14 mouse cellular contexts compared by ENCODE assay signal in genomic region chr7:99518954-99519644, GRCm38 (mm10). TPM values are rescaled to one million over a fixed set of nuclear protein-coding genes. Genes with fewer than 3 reads are reported as not detected.
A peak's percentile ranks its signal among the peaks of the same experiment; 100 is the strongest.
DNase-seq lines count a peak whose midpoint lies in the region; ATAC-seq and TF ChIP-seq lines count a peak whose summit lies in the region.
"Had no signal": no experiment of that assay in that cellular context is flagged by ENCODE, and none has a peak within 500 bp of the region (broad histone marks: within the 10 kb centered on the region; RNA-seq: fewer than 3 reads in every experiment).

No protein-coding gene starts in this region.

- H3K4me2 ChIP-seq in kidney, embryonic 14.5 days (replicated peaks; ENCODE audit: low read depth, low read length) = no peak overlapping the region
- no peak overlapping the region for H3K4me2 ChIP-seq in CH12.LX (ENCODE audit: insufficient read depth, low read depth, poor library complexity, severe bottlenecking)
- H3K4me2 ChIP-seq in neural tube, embryonic 15.5 days = no peak overlapping the region

- H3K27me3 ChIP-seq in kidney, embryonic 14.5 days (ENCODE audit: control insufficient read depth, insufficient read depth, low read length) = no peaks in the 10 kb centered on the region
- no peaks in the 10 kb centered on the region for H3K27me3 ChIP-seq in CH12.LX (replicated peaks)
- no peaks in the 10 kb centered on the region for H3K27me3 ChIP-seq in neural tube, embryonic 15.5 days (replicated peaks)

- dilution Hi-C loops in CH12.LX (cut with MboI; ENCODE audit: extremely low pct_ligation_motif_present, extremely low pct_unique_long_range_greater_than_20kb, low sequenced_read_pairs) = no loop called here

- in situ Hi-C loops in CH12.LX (cut with MboI; ENCODE audit: low pct_ligation_motif_present, low pct_unique_long_range_greater_than_20kb, low sequenced_read_pairs) = no loop called here

- no peak for TF ChIP-seq POLR2A in CH12.LX (IDR thresholded peaks at IDR 0.05; ENCODE audit: low read depth, low read length)
- no peak for TF ChIP-seq POLR2A in embryonic fibroblast, embryonic 13.5 days (IDR thresholded peaks at IDR 0.05; ENCODE audit: low read depth, low read length)

- no peak overlapping the region for H3K9ac ChIP-seq in kidney, embryonic 14.5 days (ENCODE audit: low read depth, low read length)
- H3K9ac ChIP-seq in CH12.LX (ENCODE audit: insufficient read depth, low read depth) = no peak overlapping the region
- no peak overlapping the region for H3K9ac ChIP-seq in neural tube, embryonic 15.5 days (replicated peaks)

- TF ChIP-seq CTCF in CH12.LX (conservative IDR thresholded peaks at IDR 0.05 in 1 of 2, IDR thresholded peaks at IDR 0.05 in 1 of 2; ENCODE audit: low read depth in 2 of 2, low read length in 2 of 2) = no peak
- no peak for TF ChIP-seq CTCF in embryonic fibroblast, embryonic 13.5 days (IDR thresholded peaks at IDR 0.05; ENCODE audit: borderline replicate concordance, insufficient read depth, low read length)

- no peak for TF ChIP-seq RAD21 in CH12.LX (IDR thresholded peaks at IDR 0.05; ENCODE audit: low read depth, low read length)

- no peaks in the 10 kb centered on the region for H3K79me2 ChIP-seq in CH12.LX (replicated peaks; ENCODE audit: control insufficient read depth, extremely low read depth, insufficient read depth, poor library complexity, severe bottlenecking)

- 53% methylated on average over 4 of the region's 4 CpGs for WGBS in kidney, embryonic 14.5 days
- 76% methylated on average over 4 of the region's 4 CpGs for WGBS in neural tube, embryonic 15.5 days

- no peak for ATAC-seq in kidney, embryonic 14.5 days (ENCODE audit: low FRiP score, low TSS enrichment)
- ATAC-seq in neural tube, embryonic 15.5 days (ENCODE audit: low FRiP score) = no peak

- H3K4me3 ChIP-seq in kidney, embryonic 14.5 days (ENCODE audit: low read length) = no peak overlapping the region
- H3K4me3 ChIP-seq in CH12.LX (replicated peaks in 1 of 3; ENCODE audit: low read depth in 2 of 3, low read length in 2 of 3, poor library complexity in 1 of 3) = no peak overlapping the region
- H3K4me3 ChIP-seq in embryonic fibroblast, embryonic 13.5 days (ENCODE audit: insufficient read depth, low read length) = no peak overlapping the region
- no peak overlapping the region for H3K4me3 ChIP-seq in neural tube, embryonic 15.5 days (replicated peaks)

- H3K27ac ChIP-seq in kidney, embryonic 14.5 days (ENCODE audit: low read depth, low read length) = peak overlapping the region; percentile 26; the same call in 1 of the 2 replicates
- H3K27ac ChIP-seq in CH12.LX (ENCODE audit: insufficient read depth, low read depth) = no peak overlapping the region
- H3K27ac ChIP-seq in embryonic fibroblast, embryonic 13.5 days (ENCODE audit: insufficient read depth, low read length) = peak overlapping the region; percentile 57; the same call in 1 of the 2 replicates
- no peak overlapping the region for H3K27ac ChIP-seq in neural tube, embryonic 15.5 days (replicated peaks)

- no peaks in the 10 kb centered on the region for H3K4me1 ChIP-seq in kidney, embryonic 14.5 days (ENCODE audit: control insufficient read depth, insufficient read depth, low read length)
- peaks cover 0 to 3% of the 10 kb centered on the region in 2 experiments; a peak in 1 of 4 replicates for H3K4me1 ChIP-seq in CH12.LX (ENCODE audit: control insufficient read depth in 1 of 2, insufficient read depth in 2 of 2)
- no peaks in the 10 kb centered on the region; the same call in 1 of the 2 replicates for H3K4me1 ChIP-seq in embryonic fibroblast, embryonic 13.5 days (ENCODE audit: control insufficient read depth, insufficient read depth, low read length)
- no peaks in the 10 kb centered on the region for H3K4me1 ChIP-seq in neural tube, embryonic 15.5 days

- TF ChIP-seq EP300 in CH12.LX (IDR thresholded peaks at IDR 0.05; ENCODE audit: low read length) = no peak

- H3K9me3 ChIP-seq in kidney, embryonic 14.5 days (ENCODE audit: control insufficient read depth, low read length) = no peaks in the 10 kb centered on the region
- H3K9me3 ChIP-seq in CH12.LX (replicated peaks; ENCODE audit: low read length) = no peaks in the 10 kb centered on the region
- H3K9me3 ChIP-seq in neural tube, embryonic 15.5 days (replicated peaks) = no peaks in the 10 kb centered on the region

- DNase-seq in kidney, adult 8-10 months = no peak
- no peak for DNase-seq in CH12.LX (ENCODE audit: extremely low read depth)
- DNase-seq in lung, postnatal 4 days = peak; percentile 47 to 54
- DNase-seq in right cerebral cortex, postnatal 14 days = no peak
- no peak for DNase-seq in right cerebral cortex, postnatal 36 days (ENCODE audit: low spot score in 2 of 2)
- DNase-seq: adrenal gland, adult 8-10 months; heart, postnatal 36 days; midbrain, embryonic 14.5 days; right cerebral cortex, postnatal 4 days; thymus, adult 18-20 months had no signal

- no peaks in the 10 kb centered on the region for H3K36me3 ChIP-seq in kidney, embryonic 14.5 days (ENCODE audit: control insufficient read depth, insufficient read depth, low read length)
- H3K36me3 ChIP-seq in CH12.LX (replicated peaks in 1 of 2; ENCODE audit: control insufficient read depth in 1 of 2, insufficient read depth in 1 of 2, low read length in 1 of 2) = peaks cover 0 to 2% of the 10 kb centered on the region in 2 experiments
- no peaks in the 10 kb centered on the region for H3K36me3 ChIP-seq in neural tube, embryonic 15.5 days

TF ChIP-seq in CH12.LX, 34 proteins besides CTCF, POLR2A, EP300 and RAD21:
- TF ChIP-seq MAFK (IDR thresholded peaks at IDR 0.05; ENCODE audit: insufficient replicate concordance, low read length) (peak; percentile 16; the same call in 1 of the 2 replicates), USF2 (conservative IDR thresholded peaks at IDR 0.05; ENCODE audit: low read depth, low read length) (no peak)

RNA-seq across cellular contexts. Expression of gene Arrb1, which starts 16.2 kb away (rescaled TPM):
- polyA plus RNA-seq in kidney, embryonic 14.5 days (2014; fragmentation: Nextera tagmentation; extraction: Ambion mirVana) = 3.5 and 3.6 TPM in 2 replicates
- total RNA-seq in CH12.LX (2012; rRNA removed) = 3.8 and 4.2 TPM in 2 replicates
- 2.4 and 3.3 TPM in 2 replicates for total RNA-seq in CH12.LX (2014; rRNA removed)
- 5.2 and 6.2 TPM in 2 replicates for polyA plus RNA-seq in CH12.LX (2012; ENCODE audit: insufficient read length, low read depth)
- polyA plus RNA-seq in embryonic fibroblast, embryonic 13.5 days (2011; ENCODE audit: insufficient read length, low read depth, missing spikeins) = 6.4 and 6.6 TPM in 2 replicates
- 15.1 and 16.6 TPM in 2 replicates for polyA plus RNA-seq in neural tube, embryonic 15.5 days (2015; fragmentation: Nextera tagmentation; extraction: Ambion mirVana)

RNA-seq across cellular contexts. Expression of gene Rps3, which starts 35.6 kb away (rescaled TPM):
- 870 and 995 TPM in 2 replicates for polyA plus RNA-seq in kidney, embryonic 14.5 days (2014; fragmentation: Nextera tagmentation; extraction: Ambion mirVana)
- total RNA-seq in CH12.LX (2012; rRNA removed) (2,320 and 2,484 TPM in 2 replicates), CH12.LX (2014; rRNA removed) (3,699 and 3,874 TPM in 2 replicates)
- 1,738 and 1,898 TPM in 2 replicates for polyA plus RNA-seq in CH12.LX (2012; ENCODE audit: insufficient read length, low read depth)
- polyA plus RNA-seq in embryonic fibroblast, embryonic 13.5 days (2011; ENCODE audit: insufficient read length, low read depth, missing spikeins) = 1,504 and 1,592 TPM in 2 replicates
- 412 and 499 TPM in 2 replicates for polyA plus RNA-seq in neural tube, embryonic 15.5 days (2015; fragmentation: Nextera tagmentation; extraction: Ambion mirVana)

RNA-seq across cellular contexts. Expression of gene Klhl35, which starts 53.3 kb away (rescaled TPM):
- 1.1 and 1.5 TPM in 2 replicates for polyA plus RNA-seq in kidney, embryonic 14.5 days (2014; fragmentation: Nextera tagmentation; extraction: Ambion mirVana)
- not detected in 2 replicates for total RNA-seq in CH12.LX (2012; rRNA removed)
- not detected in 2 replicates for total RNA-seq in CH12.LX (2014; rRNA removed)
- polyA plus RNA-seq in CH12.LX (2012; ENCODE audit: insufficient read length, low read depth) = not detected in 2 replicates
- polyA plus RNA-seq in embryonic fibroblast, embryonic 13.5 days (2011; ENCODE audit: insufficient read length, low read depth, missing spikeins) = not detected in 2 replicates
- polyA plus RNA-seq in neural tube, embryonic 15.5 days (2015; fragmentation: Nextera tagmentation; extraction: Ambion mirVana) = 1.7 and 2.2 TPM in 2 replicates
- total RNA-seq: heart, postnatal 36 days; liver, adult 2 months had no signal

Comparison
In these comparisons a context has a peak if more than half of its experiments do, and no peak if none do; other contexts are left out.
1. H3K27ac ChIP-seq: peak in kidney, embryonic 14.5 days (single experiment) and embryonic fibroblast, embryonic 13.5 days (single experiment); none in CH12.LX (single experiment) and neural tube, embryonic 15.5 days (single experiment).
2. DNase-seq: peak in lung, postnatal 4 days (2 of 2); none in kidney, adult 8-10 months (0 of 2), CH12.LX (single experiment), right cerebral cortex, postnatal 14 days (single experiment) and right cerebral cortex, postnatal 36 days (0 of 2).